Mouse (Mus musculus) cerebellum, adult 9-11 months (tissue): ENCODE results near the gene Capn8.
A peak's percentile ranks its signal among the peaks of the same experiment; 100 is the strongest.

Experiments used
- DNase-seq: peaks from one replicate; pipeline ENCODE4 v3.0.0; 2022

Capn8 gene

DNA sequence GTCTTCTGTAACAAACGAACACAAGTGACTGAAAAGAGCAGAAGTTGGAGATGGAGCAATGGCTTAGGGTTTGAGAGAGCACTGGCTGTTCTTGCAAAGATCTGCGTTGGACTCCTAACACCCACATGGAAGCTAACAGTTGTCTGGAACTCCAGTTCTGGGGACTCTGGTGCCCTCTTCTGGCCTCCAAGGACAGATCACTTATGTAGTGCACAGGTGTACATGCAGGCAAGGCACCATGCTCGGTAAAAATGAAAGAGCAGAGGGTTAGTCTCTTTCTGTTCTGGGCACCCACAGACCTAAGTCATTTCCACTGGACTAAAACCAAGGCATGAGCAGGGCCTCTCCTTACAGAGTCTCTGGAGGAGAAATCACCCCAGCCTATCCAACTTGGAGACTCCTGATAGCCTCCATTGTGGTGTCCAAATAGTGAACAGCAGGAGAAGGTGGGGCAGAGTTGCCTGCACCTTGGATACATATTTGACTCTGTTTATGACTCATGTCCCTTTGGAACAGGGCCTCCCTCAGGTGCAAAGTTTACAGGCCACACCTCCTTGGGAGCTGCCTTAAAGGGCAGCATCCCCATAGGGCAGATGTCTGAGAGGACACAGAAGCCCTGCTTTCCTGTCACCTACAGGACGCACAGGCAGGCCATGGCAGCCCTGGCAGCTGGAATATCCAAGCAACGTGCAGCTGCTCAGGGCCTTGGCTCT, at the start of gene Capn8:
TSS of gene Capn8 (plus strand) at position 600 of the 713 bp plus-strand sequence.
- DNase-seq = no peak

DNA sequence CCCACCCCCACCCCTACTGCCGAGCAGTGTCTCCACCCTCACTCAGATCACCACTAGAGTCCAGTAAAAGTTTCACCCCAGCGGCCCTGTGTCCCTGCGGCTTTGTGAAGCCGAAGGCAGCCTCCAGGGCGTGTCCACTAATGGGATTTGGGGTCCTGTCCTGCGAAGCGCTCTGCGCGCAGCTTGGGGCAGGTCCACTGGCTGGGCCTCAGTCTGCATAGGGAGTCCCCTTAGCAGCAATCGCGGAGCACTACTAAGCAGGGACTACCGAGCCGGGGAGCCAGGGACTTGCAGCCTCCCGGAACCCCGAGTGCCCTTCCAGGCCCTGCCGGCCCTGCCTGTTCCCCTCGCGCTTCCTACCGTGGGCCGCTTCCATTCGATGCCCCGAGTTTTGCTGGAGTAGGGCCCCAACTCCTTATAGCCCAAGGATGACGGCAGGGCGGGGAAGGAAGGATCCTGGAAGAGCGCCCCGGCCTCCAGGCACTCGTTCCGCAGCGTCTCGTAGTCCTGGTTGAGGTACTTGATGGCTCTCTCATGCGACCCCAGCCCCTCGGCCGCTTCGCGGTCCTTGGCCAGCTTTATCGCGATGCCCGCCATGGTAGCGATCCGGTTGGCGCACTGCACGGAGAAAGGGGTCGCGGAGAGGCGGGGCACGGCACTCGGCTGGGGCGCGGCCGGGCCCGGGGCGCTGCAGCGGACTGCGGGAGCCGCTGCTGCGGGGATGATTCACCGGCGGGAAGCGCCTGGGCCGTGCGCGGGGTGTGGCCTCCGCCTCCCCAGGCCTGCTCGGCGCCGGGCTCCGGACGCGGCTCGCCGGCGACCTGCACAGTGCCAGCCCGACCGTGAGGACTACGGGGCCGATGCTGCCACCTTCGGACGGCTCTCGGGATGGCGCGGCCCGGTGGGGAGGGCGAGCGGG, 47.8 kb upstream of the Capn8 start, which contains the start of gene Capn2:
TSS of gene Capn2 (minus strand) at position 851 of the 919 bp plus-strand sequence.
- peak; percentile 86 for DNase-seq

DNA sequence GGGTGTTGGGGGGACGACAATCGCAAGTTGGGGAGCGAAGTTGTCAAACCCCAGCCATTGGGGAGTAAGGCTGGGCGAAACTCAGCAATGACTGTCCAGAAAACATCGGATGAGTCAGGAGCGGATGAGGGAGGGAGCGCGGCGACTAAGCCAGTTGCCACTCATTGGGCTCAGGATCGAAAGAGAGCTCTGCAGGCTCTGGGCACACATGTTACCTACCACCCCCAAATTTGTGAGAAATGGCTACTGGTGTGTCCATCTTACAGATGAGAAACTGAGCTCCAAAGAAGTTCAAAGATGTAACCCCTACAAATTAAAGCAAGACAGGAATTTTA, 47.2 kb upstream of the Capn8 start:
- no peak for DNase-seq

DNA sequence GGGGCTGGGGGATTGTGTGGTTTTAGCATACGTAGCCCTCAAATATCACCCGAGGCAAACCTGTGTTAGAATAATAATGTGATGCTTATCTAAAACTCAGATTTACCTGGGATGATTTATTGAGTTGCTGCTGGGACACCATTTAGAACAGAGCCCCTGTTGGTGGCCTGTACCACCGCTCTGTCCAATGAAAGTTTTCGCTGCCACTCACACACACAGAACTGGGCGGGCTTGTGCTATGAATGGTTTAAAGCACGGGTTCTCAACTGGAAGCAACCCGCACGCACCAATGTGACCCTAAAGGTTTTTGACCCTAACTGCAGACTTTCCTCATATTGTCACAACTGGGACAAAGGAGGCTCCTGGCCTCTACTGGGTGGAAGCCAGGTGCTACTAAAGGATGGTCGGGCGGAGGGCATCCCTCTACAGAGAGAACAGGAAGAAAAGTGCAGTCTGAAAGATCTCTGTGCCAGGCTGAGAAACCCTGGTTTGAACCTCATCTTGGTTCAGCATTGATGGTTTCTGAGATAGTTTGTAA, 46.6 kb upstream of the Capn8 start:
- DNase-seq = no peak

DNA sequence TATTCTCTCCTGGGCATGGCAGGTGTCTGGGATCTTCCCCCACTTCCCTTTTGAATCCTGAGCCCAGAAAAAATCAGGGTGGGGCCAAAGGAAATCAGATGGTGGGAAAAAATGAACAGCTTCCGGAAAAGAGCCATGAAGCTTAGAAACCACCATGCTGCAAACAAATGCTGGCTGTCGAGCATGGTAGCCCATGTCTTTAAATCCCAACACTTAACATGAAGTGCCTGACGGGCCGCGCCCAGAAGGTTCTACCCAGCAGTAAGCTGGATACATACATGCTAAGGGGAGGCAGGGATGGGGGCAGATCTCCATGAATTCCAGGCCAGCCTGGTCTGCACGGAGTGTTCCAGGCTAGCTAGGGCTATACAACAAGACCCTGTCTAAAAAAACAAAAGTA, 46.0 kb upstream of the Capn8 start:
- DNase-seq = no peak

DNA sequence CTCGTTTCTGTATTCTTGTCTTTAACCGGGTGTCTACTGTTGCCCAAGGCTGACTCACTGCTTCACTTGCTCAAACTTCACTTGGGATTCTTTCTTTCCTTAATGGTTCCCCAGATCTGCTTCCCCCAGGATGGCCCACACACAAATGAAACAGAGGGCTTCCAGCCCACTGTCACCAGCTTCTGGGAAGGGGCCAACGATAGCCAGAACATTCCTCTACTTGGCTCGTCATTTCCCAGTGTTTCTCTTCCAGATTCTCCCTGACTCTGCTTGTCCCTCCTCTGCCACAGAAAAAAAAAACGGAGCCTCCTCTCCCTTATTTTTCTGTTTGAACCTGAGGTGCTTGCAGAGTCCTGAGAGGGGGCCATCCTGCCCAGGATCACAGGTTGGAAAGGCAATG, 45.5 kb upstream of the Capn8 start:
- DNase-seq = no peak

DNA sequence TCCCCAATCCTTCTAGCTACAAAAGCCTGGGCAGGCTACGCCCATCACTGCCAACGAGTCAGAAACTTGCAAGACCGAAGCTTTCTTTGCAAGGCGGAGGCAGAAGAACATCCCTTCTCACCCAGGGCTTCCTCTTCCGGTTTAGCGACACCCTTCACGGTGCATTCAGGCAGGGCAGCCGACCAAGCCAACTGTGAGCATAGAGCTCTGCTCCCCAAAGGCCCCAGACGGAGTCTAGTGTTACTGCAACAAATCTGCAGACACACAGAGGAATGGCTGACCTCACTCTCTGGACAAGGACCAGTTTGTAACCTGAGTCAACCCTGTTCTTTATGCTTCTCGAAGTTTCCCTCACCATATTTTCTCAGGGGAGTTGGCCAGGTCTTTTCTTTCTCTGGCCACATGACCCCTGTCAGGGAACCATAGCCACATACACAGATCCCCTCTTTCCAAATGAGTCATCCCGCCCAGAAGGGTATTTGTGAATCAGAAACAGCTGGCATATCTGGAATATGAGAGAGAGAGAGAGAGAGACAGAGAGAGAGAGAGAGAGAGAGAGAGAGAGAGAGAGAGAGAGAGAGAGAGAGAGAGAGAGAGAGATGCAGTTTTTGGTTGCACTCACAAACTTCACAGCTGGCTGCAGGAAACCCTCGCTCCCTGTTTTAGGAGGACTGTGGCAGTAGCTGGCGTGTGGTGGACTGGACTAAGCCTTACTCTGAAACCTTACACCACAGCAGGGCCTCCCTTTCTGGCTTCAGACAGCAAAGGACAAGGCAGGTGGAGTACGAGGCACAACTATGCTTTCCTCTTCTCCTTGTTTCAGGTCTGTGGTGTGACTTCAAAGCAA, 44.5 kb upstream of the Capn8 start:
- no peak for DNase-seq

DNA sequence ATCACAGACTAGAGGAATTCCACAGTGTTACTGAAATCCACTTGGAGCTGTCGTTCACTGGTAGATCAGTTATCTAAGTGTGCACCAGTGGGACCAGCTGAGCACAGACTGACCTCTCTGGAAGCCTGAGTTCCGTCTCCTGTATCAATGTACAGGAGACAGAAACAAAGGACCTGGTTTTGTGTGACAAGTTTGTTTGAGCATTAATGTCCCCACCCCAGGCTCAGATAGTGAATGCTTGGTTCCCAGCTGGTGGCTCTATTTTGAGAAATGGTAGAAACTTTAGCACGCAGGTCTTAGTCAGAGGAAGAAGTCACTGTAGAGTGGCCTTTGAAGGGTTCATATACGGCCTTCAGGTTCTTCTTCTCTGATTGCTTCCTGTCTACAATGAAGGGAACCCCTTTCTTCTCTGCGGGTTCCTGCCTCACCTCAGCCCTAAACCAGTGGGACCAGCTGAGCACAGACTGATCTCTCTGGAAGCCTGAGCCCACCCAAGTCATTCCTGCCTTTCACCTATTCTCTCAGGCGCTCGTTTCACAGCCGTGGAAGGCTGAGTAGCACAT, 43.8 kb upstream of the Capn8 start:
- DNase-seq = no peak

DNA sequence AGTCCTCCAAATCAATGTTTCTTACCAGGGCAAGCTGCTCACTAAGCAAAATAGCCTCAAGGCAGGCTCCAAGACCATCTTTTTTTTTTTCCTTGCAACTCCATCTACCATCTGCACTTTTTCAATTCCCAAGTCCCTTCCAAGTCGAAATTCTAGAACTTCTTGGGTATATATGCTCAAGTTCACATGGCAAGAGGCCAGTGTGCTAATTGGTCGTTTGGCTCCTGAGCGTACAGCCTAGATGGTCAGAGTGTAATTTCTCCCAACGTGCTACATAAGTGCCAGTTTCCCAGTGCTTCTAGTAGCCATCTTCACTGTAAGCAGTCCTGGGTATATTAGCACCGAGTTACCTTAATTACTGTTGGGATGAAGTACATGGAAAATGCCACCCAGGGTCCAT, 41.8 kb upstream of the Capn8 start:
- no peak for DNase-seq

DNA sequence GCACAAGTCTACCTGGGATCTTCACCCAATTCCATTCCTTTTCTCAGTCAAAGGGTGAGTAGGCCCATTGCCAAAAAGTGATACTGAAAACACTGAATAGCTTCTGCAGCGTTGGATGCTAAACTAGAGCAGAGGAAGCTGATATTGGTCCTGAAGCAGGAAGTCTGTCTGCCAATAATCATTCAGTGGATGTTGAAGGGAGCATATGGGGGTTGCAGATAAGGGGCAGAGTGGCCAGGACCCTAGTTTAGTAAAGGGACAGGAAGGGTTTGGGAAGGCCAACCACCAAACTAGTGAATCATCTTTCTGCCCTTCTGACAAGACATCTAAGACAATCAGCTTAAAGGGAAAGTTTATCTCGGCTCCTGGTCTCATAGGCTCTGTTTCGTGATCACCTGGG, 41.1 kb upstream of the Capn8 start:
- no peak for DNase-seq

DNA sequence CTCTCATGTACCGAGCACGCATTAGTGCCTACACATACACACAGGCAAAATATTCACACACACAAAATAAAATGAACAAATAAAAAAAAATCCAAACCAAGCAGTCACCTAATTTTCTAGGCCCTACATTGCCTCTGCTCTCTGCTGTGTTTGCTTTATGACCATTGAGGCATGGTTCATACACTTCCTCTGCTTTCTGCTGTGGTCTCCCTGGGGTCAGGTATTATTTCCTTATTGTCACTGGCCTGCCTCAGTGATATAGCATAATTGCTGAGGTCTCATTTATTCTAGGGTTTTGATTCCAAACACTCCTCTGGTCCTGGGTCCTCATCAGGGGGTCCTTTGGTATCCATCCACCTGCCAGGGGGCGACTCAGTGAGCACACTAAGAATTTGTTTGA, 39.2 kb upstream of the Capn8 start:
- no peak for DNase-seq

DNA sequence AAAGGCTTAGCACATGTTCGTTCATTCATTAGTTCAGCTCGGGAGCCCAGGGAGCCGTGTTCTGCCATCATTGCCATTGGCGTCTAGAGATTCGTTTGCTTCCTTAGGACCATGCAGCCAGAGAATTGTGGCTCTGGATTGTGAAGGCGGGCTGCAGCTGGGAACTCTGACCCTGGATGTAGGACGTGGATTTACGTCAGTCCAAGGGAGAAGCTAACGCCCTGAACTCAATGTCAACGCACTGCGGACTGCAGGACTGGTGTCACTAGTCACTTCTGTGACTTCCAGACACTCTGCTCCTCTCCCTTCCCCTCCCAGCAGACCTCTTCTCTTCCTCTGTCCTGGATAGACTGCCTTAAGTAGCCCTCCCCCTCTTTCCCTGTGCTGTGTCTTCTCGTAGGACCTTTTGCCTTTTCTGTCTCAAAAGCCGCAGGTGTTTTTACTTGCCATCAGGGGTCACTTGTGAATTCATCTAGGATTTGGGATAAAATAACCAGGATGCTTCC, 37.5 kb upstream of the Capn8 start:
- no peak for DNase-seq

DNA sequence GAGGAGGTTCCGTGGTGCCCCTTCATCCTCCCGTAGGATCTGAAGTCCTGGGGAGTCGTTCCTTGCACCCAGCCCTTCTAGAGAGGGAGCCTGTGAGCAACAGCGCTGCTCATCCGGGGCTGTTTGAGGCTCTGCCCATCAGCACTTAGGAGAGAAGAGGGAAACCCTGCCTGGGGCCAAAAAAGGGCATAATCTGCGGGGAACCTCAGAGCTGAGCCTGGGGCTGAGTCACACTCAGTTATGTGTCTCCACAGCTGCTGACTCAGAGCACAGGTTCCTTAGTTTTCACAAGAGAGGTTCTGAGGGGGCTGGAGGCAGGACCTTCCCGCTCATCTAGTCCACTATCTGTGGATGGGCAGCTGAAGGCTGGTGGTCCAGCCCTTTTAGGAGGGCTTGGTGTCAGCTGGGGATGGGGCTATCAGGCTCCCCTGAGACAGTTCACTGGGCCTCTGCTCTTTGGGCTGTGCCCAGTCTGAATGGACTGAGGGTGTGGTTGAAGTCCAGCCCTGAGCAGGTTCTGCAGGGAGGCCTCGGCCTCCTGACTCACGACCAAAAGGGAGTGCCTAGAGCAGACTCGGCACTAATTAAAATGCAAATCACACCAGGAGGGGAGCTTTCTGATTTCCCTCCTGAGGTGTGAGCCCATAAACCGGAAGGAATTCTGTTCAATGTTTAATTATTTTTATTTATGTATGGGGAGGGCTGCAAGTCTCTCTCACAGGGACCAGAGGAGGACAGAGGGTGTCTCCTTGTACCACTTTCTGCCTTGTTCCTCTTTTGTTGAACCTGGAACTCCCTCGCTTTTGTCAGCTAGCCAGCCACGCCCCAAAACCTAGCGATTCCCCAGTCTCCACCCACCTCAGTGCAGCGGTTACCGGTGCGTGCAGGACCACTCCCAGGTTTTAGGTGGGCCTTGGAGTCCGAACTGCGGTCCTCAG, 36.6 kb upstream of the Capn8 start:
- DNase-seq = no peak

DNA sequence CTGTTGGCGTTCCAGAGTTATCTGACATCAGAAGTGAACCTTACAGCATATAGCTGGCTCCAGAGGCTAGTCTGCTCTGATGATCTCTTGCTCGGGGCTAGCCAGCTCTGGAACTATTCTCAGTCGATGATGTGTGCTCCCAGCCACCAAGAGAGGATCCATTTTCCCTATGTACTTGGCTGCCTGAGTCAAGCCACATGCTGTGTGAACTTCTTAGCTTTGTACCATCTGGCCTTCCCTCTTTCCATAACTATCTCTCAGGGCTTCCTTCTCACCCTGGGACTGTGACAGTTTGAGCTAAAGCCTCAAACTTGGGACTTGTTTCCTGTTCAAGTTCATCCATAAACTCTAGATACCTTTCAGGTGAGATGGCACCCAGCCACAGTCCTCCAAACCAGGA, 31.2 kb upstream of the Capn8 start:
- DNase-seq = no peak

DNA sequence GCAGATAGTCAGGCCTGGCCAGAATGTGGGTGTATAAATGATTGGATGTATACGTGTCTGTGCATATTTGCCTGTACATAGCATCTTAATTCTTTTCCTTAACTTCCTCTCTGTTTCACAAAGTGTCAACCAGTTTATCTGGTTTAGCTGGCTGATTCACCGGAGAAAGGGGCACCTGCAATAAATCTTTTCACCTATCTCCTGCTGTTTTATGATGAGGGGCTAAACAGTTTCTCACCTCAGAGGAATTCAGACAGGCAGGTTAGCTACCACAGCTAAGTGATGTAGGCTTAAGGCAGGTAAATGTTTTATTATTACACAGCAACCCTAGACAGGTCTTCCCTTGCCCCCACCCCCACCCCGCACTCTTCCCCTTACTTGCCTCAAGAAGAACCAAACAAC, 29.7 kb upstream of the Capn8 start:
- DNase-seq = no peak

DNA sequence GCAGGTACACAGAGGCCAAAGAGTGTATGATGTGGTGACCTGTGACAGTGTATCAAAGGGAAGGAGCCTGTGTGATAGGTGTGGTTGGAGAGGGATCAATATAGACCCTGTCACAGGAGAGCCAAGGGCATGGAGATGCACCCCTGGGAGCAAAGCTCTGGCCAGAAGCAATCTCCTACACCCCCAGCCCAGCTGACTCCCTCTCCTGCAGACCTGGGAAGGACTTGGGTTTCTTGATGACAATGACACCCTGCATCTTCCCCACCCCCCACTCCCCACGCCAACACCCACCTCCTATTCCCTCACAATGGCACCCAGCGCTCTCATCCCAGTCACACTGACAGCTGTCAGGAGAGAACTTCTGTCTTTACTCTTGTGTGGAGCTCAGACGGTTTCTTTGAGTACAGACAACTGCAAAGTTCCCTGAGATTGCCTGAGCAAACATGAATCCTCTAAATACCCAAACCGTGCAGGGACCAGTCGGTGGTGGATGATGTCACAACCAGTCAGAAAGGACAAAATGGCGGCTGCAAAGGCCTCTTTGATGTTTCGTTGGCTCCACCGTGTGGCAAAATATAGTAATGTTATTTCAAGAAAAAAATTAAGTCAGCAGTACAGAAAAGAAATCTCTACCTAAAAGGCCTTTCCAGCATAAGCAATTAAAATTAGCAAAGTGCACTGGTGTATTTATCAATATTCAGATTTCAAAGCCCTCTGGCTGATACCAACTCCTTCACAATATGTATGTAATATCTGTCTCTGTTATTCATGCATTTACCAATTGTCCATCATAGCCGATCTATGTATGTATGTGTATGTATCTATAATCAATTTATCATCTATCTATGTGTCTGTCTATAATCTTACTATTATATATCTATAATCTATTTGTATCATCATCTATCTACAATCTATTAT, 25.5 kb upstream of the Capn8 start:
- DNase-seq = peak; percentile 79

DNA sequence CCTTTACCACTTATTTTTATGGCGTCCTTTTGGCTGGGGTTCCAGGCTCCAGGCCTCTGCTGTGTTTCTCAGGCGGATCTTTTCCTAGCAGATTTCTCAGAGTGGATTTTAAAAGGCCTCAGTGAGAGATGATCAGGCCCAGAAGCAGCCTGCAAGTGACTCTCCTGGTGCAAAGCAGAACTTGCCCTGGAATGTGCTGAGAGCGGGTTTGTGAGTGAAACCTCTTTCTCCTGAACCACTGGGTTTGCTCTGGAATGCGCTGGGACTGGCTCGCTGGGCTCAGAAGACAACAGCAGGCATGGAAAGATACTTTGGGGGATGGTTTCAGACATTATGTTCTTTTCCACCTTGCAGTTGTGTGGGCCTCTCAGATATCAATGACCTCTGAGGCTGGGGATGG, 22.7 kb upstream of the Capn8 start:
- DNase-seq = no peak

DNA sequence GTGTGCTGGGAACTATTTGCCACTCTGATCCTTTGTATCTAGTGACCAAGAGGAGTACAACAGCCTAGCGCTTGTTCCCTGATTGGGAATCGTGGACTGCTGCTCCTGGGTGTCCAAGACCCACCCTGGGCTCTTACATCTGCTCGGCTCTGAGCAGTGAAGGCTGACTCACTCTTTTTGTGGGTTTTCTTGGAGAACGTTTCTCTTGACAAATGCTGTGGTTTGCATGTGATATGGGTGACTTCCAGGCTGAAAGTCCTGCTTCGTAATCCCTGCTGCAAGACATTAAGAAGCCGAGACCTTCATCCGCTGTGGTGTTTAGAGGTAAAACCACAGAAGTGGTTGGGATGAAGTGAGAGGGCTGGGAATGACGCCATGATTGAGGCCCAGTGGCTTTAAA, 21.7 kb upstream of the Capn8 start:
- no peak for DNase-seq

DNA sequence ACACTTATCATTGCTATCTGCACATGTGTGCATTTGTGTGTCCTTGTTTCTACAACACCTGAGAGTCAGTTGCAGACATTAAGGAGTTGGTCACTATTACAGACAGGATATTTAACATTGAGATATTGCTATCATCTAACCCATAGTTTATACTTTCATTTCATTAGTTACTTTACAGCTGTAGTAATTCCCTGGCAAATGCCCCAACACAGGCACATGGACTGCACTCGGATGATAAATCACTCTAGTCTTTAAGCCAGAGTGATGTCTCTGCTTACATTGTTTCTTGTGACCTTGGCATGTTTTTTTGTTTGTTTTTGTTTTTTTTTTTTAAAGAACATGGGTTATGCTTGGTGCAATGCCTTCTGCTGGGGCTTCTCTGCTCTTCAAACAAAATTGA, 20.9 kb upstream of the Capn8 start:
- no peak for DNase-seq

DNA sequence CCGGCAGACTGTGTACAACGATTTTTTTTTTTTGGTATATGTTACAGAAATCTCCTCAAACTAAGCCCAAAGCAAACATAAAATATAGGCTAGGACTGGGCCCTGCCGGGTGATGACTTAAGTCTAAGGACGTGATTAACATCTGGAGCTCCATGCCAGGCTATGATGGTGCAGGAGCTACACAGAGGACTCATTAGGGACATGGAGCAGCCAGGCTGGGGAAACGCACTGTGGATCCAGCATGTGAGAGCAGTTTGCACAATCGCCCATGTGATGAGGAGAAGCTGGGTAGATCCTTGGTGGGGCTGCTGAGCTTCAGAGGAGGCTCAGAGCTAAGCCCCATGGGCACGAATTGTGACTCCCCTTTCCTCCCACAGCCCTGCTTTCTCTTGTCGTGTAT, 14.0 kb upstream of the Capn8 start:
- DNase-seq = no peak
